Mouse (Mus musculus): ENCODE measurements around the gene Cdk5rap3. TPM values are rescaled to one million over a fixed set of nuclear protein-coding genes. Genes with fewer than 3 reads are reported as not detected.

Gene Cdk5rap3
- polyA plus RNA-seq, 1 experiment from 2014 or later = 91.7 TPM

- Histone ChIP-seq H3K9me3 (no peaks in the 10 kb centered on the region), H3K27me3 (replicated peaks) (no peaks in the 10 kb centered on the region), H3K4me1 (peaks cover 52% of the 10 kb centered on the region), H3K4me2 (no peak overlapping the region), H3K9ac (no peak overlapping the region), H3K4me3 (no peak overlapping the region), H3K27ac (peak overlapping the region; percentile 53), H3K36me3 (replicated peaks) (no peaks in the 10 kb centered on the region)
- 7% methylated on average over 7 of the region's 7 CpGs for WGBS
- no peak for ATAC-seq (replicated peaks)
Measured at GRCm38 (mm10) chr11:96879359-96879758, 36.9 kb downstream of the Cdk5rap3 start.

- Histone ChIP-seq H3K27ac (peak overlapping the region; percentile 53), H3K36me3 (replicated peaks) (no peaks in the 10 kb centered on the region), H3K27me3 (replicated peaks) (no peaks in the 10 kb centered on the region), H3K4me2 (no peak overlapping the region), H3K9me3 (no peaks in the 10 kb centered on the region), H3K4me1 (peaks cover 58% of the 10 kb centered on the region), H3K4me3 (no peak overlapping the region), H3K9ac (no peak overlapping the region)
- no peak for ATAC-seq (replicated peaks)
- WGBS = 24% methylated on average over 3 of the region's 3 CpGs
Measured at GRCm38 (mm10) chr11:96878715-96879114, 37.6 kb downstream of the Cdk5rap3 start.

- Histone ChIP-seq H3K36me3 (replicated peaks) (no peaks in the 10 kb centered on the region), H3K4me1 (peaks cover 75% of the 10 kb centered on the region), H3K9ac (peak overlapping the region; percentile 30; the same call in 1 of the 2 replicates), H3K4me3 (no peak overlapping the region), H3K9me3 (no peaks in the 10 kb centered on the region), H3K27me3 (replicated peaks) (no peaks in the 10 kb centered on the region), H3K4me2 (0 out of 2 replicates have a peak overlapping the region, but pooled peaks have one; percentile 57), H3K27ac (peak overlapping the region; percentile 99)
- 27% methylated on average over 4 of the region's 4 CpGs for WGBS
- ATAC-seq (replicated peaks) = no peak
Measured at GRCm38 (mm10) chr11:96877071-96877470, 39.2 kb downstream of the Cdk5rap3 start.

- Histone ChIP-seq H3K4me2 (peak overlapping the region; percentile 57), H3K27ac (peak overlapping the region; percentile 99), H3K4me1 (peaks cover 75% of the 10 kb centered on the region), H3K27me3 (replicated peaks) (no peaks in the 10 kb centered on the region), H3K9ac (peak overlapping the region; percentile 30), H3K4me3 (peak overlapping the region; percentile 29), H3K9me3 (no peaks in the 10 kb centered on the region), H3K36me3 (replicated peaks) (no peaks in the 10 kb centered on the region)
- peak; percentile 79 for ATAC-seq (replicated peaks)
- 2% methylated on average over 13 of the region's 13 CpGs for WGBS
Measured at GRCm38 (mm10) chr11:96876300-96877040, 39.8 kb downstream of the Cdk5rap3 start.

GRCm38 (mm10) chr11:96875745-96876144 lies 40.6 kb downstream of the Cdk5rap3 start:
- Histone ChIP-seq H3K4me2 (peak overlapping the region; percentile 57), H3K4me3 (peak overlapping the region; percentile 29), H3K9ac (no peak overlapping the region), H3K27ac (peak overlapping the region; percentile 99), H3K4me1 (peaks cover 75% of the 10 kb centered on the region), H3K36me3 (replicated peaks) (no peaks in the 10 kb centered on the region), H3K9me3 (no peaks in the 10 kb centered on the region), H3K27me3 (replicated peaks) (no peaks in the 10 kb centered on the region)
- 0% methylated on average over 29 of the region's 35 CpGs for WGBS
- ATAC-seq (replicated peaks) = peak; percentile 90

- 12% methylated on average over 4 of the region's 4 CpGs for WGBS
- Histone ChIP-seq H3K4me3 (peak overlapping the region; percentile 29; the same call in 1 of the 2 replicates), H3K27ac (peak overlapping the region; percentile 99), H3K27me3 (replicated peaks) (no peaks in the 10 kb centered on the region), H3K9ac (no peak overlapping the region), H3K36me3 (replicated peaks) (no peaks in the 10 kb centered on the region), H3K9me3 (no peaks in the 10 kb centered on the region), H3K4me2 (peak overlapping the region; percentile 57), H3K4me1 (peaks cover 75% of the 10 kb centered on the region)
- ATAC-seq (replicated peaks) = no peak
Measured at GRCm38 (mm10) chr11:96875270-96875669, 41.0 kb downstream of the Cdk5rap3 start.

- H3K27ac ChIP-seq = peak overlapping the region; percentile 99
- 4% methylated on average over 11 of the region's 11 CpGs for WGBS
- H3K36me3 ChIP-seq (replicated peaks) = no peaks in the 10 kb centered on the region
- H3K9me3 ChIP-seq = no peaks in the 10 kb centered on the region
- no peaks in the 10 kb centered on the region for H3K27me3 ChIP-seq (replicated peaks)
- peaks cover 65% of the 10 kb centered on the region for H3K4me1 ChIP-seq
- peak overlapping the region; percentile 10; the same call in 1 of the 2 replicates for H3K9ac ChIP-seq
- no peak for ATAC-seq (replicated peaks)
- 0 out of 2 replicates have a peak overlapping the region, but pooled peaks have one; percentile 0 for H3K4me2 ChIP-seq
- no peak overlapping the region for H3K4me3 ChIP-seq
Measured at GRCm38 (mm10) chr11:96873601-96874140, 42.6 kb downstream of the Cdk5rap3 start.

- Histone ChIP-seq H3K4me1 (peaks cover 56% of the 10 kb centered on the region), H3K27me3 (replicated peaks) (no peaks in the 10 kb centered on the region), H3K36me3 (replicated peaks) (no peaks in the 10 kb centered on the region), H3K4me2 (peak overlapping the region; percentile 30), H3K9ac (peak overlapping the region; percentile 11; the same call in 1 of the 2 replicates), H3K9me3 (no peaks in the 10 kb centered on the region), H3K4me3 (no peak overlapping the region), H3K27ac (peak overlapping the region; percentile 99)
- 2% methylated on average over 24 of the region's 24 CpGs for WGBS
- peak; percentile 3; the same call in 1 of the 2 replicates for ATAC-seq (replicated peaks)
Measured at GRCm38 (mm10) chr11:96872441-96873379, 43.6 kb downstream of the Cdk5rap3 start.

GRCm38 (mm10) chr11:96867149-96867548 lies 49.1 kb downstream of the Cdk5rap3 start:
- no peak overlapping the region for H3K27ac ChIP-seq
- H3K4me3 ChIP-seq = no peak overlapping the region
- H3K9ac ChIP-seq = no peak overlapping the region
- no peaks in the 10 kb centered on the region for H3K9me3 ChIP-seq
- H3K27me3 ChIP-seq (replicated peaks) = no peaks in the 10 kb centered on the region
- H3K4me2 ChIP-seq = no peak overlapping the region
- H3K4me1 ChIP-seq = peaks cover 19% of the 10 kb centered on the region
- 0 out of 2 replicates have a peak, but pooled peaks have one; percentile 28 for ATAC-seq (replicated peaks)
- WGBS = 6% methylated on average over 5 of the region's 5 CpGs
- H3K36me3 ChIP-seq (replicated peaks) = no peaks in the 10 kb centered on the region

GRCm38 (mm10) chr11:96863206-96863995 lies 52.9 kb downstream of the Cdk5rap3 start:
- no peak overlapping the region for H3K4me3 ChIP-seq
- H3K36me3 ChIP-seq (replicated peaks) = no peaks in the 10 kb centered on the region
- no peaks in the 10 kb centered on the region for H3K9me3 ChIP-seq
- no peaks in the 10 kb centered on the region for H3K27me3 ChIP-seq (replicated peaks)
- no peak overlapping the region for H3K9ac ChIP-seq
- no peak overlapping the region for H3K27ac ChIP-seq
- WGBS = 17% methylated on average over 25 of the region's 26 CpGs
- no peak for ATAC-seq (replicated peaks)
- peak overlapping the region; percentile 31 for H3K4me2 ChIP-seq
- peaks cover 30% of the 10 kb centered on the region for H3K4me1 ChIP-seq

- Histone ChIP-seq H3K9me3 (no peaks in the 10 kb centered on the region), H3K4me2 (peak overlapping the region; percentile 93), H3K27ac (peak overlapping the region; percentile 48; the same call in 1 of the 2 replicates), H3K27me3 (replicated peaks) (no peaks in the 10 kb centered on the region), H3K4me1 (peaks cover 30% of the 10 kb centered on the region), H3K4me3 (peak overlapping the region; percentile 46; the same call in 1 of the 2 replicates), H3K9ac (no peak overlapping the region), H3K36me3 (replicated peaks) (no peaks in the 10 kb centered on the region)
- 0 out of 2 replicates have a peak, but pooled peaks have one; percentile 13 for ATAC-seq (replicated peaks)
- 57% methylated on average over 12 of the region's 12 CpGs for WGBS
Measured at GRCm38 (mm10) chr11:96862534-96862933, 53.8 kb downstream of the Cdk5rap3 start.

Data from midbrain, embryonic 15.5 days (tissue).